Mouse (Mus musculus) testis, postnatal 10 days (tissue): ENCODE measurements around the gene Ogn.
A peak's percentile ranks its signal among the peaks of the same experiment; 100 is the strongest.

ENCODE experiments used
- DNase-seq: peaks from one replicate; pipeline ENCODE4 v3.0.0; 2021; ENCODE audit warnings: low spot score

The Ogn gene

DNA sequence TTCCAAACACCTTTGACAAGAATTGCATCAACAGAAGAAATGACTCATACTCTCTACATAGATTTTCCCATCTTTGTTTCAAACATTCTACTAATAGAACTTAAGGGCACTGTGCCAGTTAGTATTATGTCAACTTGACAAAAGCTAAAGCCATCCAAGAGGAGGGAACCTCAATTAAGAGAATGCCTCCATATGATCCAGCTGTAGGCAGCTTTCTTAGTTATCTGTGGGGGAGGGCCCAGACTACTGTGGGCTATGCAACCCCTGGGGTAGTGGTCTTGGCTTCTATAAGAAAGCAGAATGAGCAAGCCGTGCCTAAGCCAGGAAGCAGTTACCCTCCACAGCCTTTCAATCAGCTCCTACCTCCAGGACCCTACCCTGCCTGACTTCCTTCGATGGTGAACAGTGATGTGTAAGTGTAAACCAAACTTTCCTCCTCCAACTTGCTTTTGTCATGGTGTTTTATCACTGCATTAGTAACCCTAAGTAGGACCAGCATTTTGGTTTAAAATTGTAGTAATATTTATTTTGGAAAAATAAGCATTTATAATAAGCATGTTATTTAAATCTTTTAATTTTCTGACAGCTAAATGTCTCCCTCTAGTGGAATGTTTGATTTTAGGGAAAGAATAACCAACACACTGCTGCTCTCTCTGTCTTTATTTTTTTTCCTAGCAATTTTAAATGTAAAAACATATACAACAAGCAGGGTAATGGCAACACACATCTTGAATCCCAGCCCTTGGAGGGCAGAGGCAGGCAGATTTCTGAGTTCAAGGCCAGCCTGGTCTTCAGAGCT, 37.1 kb downstream of the Ogn start:
- DNase-seq: no peak

DNA sequence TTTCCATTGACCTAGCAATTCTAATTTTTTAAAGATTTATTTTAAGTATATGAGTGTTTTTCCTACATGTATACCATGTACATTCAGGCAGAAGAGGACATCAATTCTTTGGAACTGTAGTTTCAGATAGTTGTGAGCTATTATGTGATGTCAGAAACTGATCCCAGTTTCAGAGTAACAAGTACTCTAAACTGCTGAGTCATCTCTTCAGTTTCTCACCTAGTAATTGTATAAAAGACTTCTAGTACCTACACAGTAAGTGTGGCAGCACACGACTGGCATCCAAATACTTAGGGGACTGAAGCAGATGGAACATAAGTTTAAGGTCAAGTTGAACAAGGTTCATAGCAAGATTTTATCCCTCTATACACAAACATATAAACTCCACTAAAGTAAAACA, 38.2 kb downstream of the Ogn start:
- no peak for DNase-seq

DNA sequence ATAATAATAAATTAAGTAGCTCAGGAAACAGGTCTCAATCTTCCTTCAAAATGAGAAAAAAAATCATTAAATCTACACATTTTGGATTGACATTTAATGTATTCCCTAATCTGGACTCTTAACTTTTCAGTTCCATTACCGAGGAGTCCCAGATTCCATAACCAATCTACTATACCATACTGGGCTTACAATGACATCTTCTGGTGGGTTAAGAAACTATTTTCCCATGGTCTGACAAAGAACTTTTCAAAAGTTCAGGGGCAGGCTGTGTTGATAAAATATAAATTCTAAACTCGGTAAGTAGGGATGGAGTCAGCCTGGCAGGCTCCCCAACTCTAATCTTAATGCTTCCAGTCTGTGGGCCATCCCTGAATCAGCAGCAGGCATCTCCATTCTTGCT, 43.3 kb downstream of the Ogn start:
- no peak for DNase-seq

DNA sequence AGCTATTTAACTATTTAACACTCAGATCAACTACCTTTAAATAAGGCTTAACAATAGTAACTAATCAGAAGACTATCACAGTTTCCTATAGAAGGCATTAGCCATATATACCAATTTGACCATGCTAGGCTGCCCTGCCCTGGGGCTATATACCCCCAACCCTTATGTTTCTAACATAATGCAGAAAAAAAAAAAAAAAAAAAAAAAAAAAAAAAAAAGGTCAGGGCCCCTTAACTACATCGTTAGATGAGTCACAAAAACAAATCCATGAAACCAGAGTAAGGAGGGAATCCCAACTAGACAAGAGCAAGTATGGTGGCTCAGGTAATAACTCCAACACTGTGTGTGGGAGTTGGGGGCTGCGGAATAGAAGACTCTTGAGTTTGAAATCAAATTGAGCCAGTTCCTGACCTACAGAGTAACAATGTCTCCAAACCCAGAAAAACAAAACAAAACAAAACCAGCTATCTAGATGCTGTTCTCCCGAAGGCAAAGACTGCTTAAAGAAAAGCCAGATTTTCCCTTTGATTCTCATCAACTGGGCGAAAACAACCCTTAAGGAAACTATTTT, 44.0 kb downstream of the Ogn start:
- DNase-seq: no peak

DNA sequence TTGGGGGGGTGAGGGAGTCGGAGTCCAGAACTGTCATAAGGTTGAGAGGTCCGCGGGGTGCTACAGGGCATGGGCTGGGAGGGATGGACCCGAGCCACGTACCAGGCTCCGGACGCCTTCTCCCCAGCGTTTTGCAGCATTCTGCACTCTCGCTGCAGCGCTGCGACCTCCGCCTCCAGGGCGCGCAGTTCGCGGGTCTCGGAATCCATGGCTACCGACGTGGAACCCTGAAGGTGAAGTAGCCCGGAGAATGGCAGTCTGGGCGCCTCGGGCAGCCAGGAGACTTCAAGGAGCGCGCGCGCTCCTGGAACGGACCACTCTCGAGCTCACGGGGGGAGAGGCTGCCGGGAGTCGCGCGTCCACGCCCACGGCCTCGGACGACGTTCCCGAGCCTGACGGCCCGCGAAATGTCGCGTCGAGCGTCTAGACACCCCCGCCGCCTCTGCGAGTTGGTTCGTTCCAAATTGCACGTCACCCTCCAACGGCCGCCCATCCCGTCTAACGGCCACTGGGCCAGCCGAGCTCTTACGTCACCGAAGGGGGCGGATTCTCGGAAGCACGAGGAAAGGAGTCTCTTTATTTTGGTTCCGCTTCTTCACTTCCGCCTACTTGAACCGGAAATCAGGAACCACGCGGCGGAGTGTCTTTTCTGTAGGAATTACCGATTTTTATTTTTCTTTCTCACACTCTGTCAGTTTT, 44.8 kb downstream of the Ogn start, which contains the start of the genes Cenpp and Nol8:
TSS of gene Cenpp (minus strand) at position 305 of the 699 bp plus-strand sequence.
TSS of gene Nol8 (plus strand) at position 598 of the 699 bp plus-strand sequence.
- peak; percentile 100 for DNase-seq

DNA sequence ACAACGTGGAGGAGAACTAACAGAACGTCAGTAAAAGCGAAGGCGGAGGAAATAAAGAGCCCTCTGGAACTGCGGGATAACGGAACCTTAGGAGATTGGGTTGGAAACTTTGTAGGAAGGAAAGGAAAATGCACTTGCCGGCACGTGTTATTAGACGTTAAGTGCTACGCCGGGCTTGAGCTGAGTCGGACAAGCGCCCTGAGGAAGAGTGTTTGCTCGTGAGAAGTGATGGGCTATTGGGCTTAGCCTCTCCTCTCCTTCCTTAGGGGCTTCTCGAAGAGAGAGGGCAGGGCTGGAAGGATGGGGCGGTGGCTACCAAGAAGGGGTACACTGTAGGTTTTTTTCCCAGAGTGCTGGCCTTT, 45.3 kb downstream of the Ogn start:
- DNase-seq: peak; percentile 63
